Mouse (Mus musculus) megakaryocyte, embryonic 14.5 days (primary cell): ENCODE measurements at regions not wholly inside any gene's neighbourhood (a gene's known extent, or its start where the extent isn't known, plus 50 kb on each side); places are given as distances from the start of the nearest gene placed in this dataset.

Experiments
- H3K27me3 ChIP-seq: replicated peaks from 2 replicates; pipeline ENCODE3; 2012; ENCODE audit warnings: inconsistent platforms
- H3K36me3 ChIP-seq: replicated peaks from 2 replicates; pipeline ENCODE3; 2012; ENCODE audit warnings: low read length, inconsistent platforms, mixed read lengths
- H3K4me1 ChIP-seq: 2 replicates; pipeline ENCODE4 v1.6.1; 2012; ENCODE audit warnings: inconsistent platforms
- H3K4me3 ChIP-seq: replicated peaks from 2 replicates; pipeline ENCODE3; 2012; ENCODE audit warnings: moderate library complexity, mild to moderate bottlenecking, inconsistent platforms
- H3K9me3 ChIP-seq: 2 replicates; pipeline ENCODE4 v1.6.1; 2012; ENCODE audit warnings: inconsistent platforms
- FLI1 ChIP-seq: IDR thresholded peaks from 2 replicates; pipeline ENCODE4 v1.6.1; 2012; ENCODE audit warnings: low read length, inconsistent platforms, mixed read lengths
- GATA1 ChIP-seq: IDR thresholded peaks from 3 replicates; pipeline ENCODE4 v1.6.1; 2012; ENCODE audit warnings: mixed read lengths, low read length, inconsistent platforms, borderline replicate concordance

DNA sequence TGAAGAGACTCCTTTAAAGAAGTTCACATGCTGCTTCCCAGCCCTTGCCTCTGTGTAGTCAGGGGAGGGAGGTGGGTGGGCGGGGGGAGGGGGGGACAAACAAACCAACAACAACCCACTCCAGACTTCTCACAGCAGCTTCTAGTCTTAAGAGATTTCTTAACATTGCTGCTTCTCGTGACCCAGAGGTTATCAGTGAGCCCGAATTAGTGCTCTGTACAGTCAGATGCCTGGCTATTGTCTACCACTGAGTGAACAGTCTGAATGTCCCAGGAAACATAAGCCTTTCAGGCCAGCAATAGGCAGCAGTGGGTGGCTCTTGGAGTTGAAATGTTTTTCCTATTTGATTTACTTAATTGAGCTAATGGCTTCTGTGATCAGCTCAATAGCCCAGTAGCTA, 202.2 kb upstream of the Nrp1 start:
- H3K27me3 ChIP-seq, result peaks cover 8% of the 10 kb centered on the region
- no peaks in the 10 kb centered on the region for H3K36me3 ChIP-seq
- no peaks in the 10 kb centered on the region for H3K4me1 ChIP-seq
- H3K9me3 ChIP-seq, result no peaks in the 10 kb centered on the region
- H3K4me3 ChIP-seq, result no peak overlapping the region
- no peak for TF ChIP-seq FLI1
- no peak for TF ChIP-seq GATA1

DNA sequence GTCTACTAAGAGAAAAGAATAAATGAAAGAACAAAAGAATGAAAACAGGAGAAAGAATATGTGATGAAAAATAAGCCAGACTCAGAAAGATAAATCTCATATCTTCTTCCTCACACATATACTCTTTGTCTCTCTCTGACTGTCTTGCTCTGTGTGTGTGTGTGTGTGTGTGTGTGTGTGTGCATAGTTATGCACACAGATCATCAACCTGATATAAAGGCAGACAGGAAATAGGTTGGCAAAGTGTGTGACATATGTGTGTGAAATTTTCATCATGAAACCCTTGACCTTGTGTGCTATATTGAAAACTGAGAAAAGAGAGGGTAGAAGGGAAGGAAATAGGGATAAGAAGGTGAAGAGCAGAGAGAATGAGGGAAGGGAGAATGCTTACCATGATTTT, 195.5 kb upstream of the Nrp1 start:
- no peak overlapping the region for H3K4me3 ChIP-seq
- no peaks in the 10 kb centered on the region for H3K36me3 ChIP-seq
- H3K27me3 ChIP-seq, result peaks cover 13% of the 10 kb centered on the region
- TF ChIP-seq GATA1, result no peak
- no peak for TF ChIP-seq FLI1
- no peaks in the 10 kb centered on the region for H3K9me3 ChIP-seq
- peaks cover 3% of the 10 kb centered on the region; the same call in 1 of the 2 replicates for H3K4me1 ChIP-seq

DNA sequence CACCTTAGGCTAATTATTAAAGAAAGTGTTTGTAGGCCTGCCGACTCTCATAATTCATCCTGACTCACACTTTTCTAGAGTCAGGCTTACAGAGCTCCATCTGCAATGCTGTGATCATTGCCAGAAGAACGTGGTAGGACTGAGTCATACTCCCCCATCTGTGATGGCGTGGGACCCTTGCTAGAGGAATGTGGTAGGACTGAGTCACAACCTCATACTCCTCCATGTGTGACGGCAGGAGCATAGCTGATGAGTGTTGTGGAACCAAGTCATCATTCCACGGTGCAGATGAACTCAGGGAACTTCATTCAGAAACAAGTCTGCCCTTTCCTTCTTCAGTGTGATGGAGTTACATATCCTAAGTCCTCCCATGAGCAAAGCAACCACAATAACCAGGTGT, 193.4 kb upstream of the Nrp1 start:
- no peak for TF ChIP-seq FLI1
- TF ChIP-seq GATA1, result no peak

DNA sequence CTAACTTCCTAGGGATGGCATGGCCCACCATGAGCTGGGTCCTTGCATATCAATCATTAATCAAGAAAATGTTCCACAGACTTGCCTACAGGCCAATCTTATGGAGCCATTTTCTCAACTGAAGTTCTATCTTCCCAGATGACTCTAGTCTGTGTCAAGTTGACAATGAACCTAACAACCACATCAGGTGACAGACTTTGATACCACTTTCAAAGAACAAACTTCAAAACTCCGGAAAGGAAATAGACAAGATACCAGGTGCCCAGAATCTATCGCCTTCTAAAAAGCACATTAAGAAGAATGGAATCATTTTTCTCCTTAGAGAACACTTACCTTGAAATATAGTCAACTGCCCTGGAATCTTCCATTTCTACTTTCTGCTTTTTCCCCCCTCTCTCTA, 192.8 kb upstream of the Nrp1 start:
- H3K9me3 ChIP-seq, result no peaks in the 10 kb centered on the region
- no peaks in the 10 kb centered on the region for H3K36me3 ChIP-seq
- TF ChIP-seq GATA1 (no peak), FLI1 (no peak)
- peaks cover 6% of the 10 kb centered on the region; the same call in 1 of the 2 replicates for H3K4me1 ChIP-seq
- no peak overlapping the region for H3K4me3 ChIP-seq
- peaks cover 13% of the 10 kb centered on the region for H3K27me3 ChIP-seq

More for the DNA sequence above, 193.4 kb upstream of the Nrp1 start:
- Histone ChIP-seq H3K27me3 (peaks cover 13% of the 10 kb centered on the region), H3K9me3 (no peaks in the 10 kb centered on the region), H3K4me1 (peaks cover 6% of the 10 kb centered on the region; the same call in 1 of the 2 replicates), H3K36me3 (no peaks in the 10 kb centered on the region), H3K4me3 (no peak overlapping the region)

DNA sequence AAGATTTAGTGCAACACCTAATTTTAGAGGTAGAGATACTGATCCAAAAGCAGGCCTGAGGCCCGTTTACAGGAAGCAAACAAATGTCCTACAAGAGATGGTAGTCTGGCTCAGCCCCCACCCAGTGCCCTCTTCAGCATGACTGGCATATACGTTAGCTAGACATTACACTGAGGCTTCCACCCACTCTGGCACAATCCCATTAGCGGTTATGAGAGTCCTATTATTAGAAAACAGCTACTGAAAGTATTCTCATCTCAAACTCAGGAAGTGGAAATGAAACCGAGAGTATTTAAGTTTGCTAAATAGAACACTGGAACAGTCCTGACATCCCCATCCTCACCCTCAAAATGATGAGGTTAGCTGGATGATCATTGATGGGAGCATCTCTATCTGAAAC, 192.3 kb upstream of the Nrp1 start:
- Histone ChIP-seq H3K27me3 (peaks cover 13% of the 10 kb centered on the region), H3K9me3 (no peaks in the 10 kb centered on the region), H3K36me3 (no peaks in the 10 kb centered on the region), H3K4me3 (no peak overlapping the region), H3K4me1 (peaks cover 8% of the 10 kb centered on the region; the same call in 1 of the 2 replicates)
- TF ChIP-seq GATA1 (no peak), FLI1 (no peak)

DNA sequence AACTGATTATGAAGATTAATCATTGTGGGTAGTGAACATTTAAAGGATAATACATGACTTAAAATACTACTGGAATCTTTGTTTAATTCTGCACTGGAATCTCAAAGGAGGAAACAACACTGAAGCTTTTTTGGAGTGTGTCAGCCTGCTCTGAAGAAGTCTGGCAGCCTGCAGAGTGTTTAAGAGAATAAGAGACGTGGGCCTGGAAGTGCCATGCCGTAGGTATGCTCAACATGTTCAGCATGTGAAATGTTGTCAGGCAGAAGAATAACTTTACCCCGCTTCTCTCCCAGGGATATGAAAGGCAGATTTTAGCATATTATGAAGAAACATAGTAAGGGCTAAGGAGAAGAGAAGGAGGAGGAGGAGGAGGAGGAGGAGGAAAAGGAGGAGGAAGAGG, 189.6 kb upstream of the Nrp1 start:
- no peaks in the 10 kb centered on the region for H3K9me3 ChIP-seq
- peaks cover 6% of the 10 kb centered on the region for H3K27me3 ChIP-seq
- H3K4me1 ChIP-seq, result peaks cover 17% of the 10 kb centered on the region; the same call in 1 of the 2 replicates
- TF ChIP-seq GATA1 (no peak), FLI1 (no peak)
- no peak overlapping the region for H3K4me3 ChIP-seq
- H3K36me3 ChIP-seq, result no peaks in the 10 kb centered on the region

DNA sequence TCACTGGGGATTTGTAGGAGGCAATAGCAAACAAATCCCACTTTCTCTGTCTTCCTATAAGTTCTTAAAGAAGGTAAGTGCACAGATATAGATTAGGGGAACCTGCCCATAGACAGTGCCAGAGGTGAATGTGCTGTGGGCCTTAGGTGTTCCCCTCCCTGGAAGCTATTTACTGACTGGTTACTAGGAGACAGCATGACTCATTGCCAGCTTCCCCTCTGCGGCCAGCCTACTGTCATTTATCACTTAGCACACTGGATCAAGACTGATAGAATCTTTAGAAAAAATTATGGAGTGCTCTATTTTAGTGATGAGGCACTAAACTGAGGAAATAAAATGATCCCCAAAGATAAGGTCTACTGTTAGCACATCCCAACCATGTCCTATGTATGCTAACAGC, 187.3 kb upstream of the Nrp1 start:
- no peaks in the 10 kb centered on the region for H3K27me3 ChIP-seq
- peaks cover 15% of the 10 kb centered on the region; the same call in 1 of the 2 replicates for H3K4me1 ChIP-seq
- H3K4me3 ChIP-seq, result no peak overlapping the region
- H3K36me3 ChIP-seq, result no peaks in the 10 kb centered on the region
- no peaks in the 10 kb centered on the region for H3K9me3 ChIP-seq
- TF ChIP-seq FLI1, result no peak
- no peak for TF ChIP-seq GATA1

DNA sequence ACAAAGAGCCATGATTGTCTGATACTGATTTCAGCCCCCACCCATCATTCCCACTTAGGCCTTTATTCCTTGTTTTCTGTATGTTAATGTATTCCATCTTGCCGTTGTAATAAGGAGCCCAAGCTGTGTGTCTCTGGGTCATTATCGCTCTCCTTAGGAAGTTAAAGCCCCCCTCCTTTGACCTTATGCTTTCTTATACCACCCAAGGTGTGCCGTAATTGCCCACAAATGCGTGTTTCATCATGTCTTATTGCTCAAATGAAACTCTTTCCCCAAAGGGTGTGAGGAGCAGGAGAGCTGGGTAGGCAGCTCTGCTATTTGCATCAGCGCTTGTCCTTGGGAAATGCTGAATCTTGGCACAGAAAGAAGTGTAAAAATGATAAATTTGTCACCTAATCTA, 178.2 kb upstream of the Nrp1 start:
- H3K36me3 ChIP-seq, result no peaks in the 10 kb centered on the region
- H3K4me3 ChIP-seq, result no peak overlapping the region
- H3K4me1 ChIP-seq, result peaks cover 12% of the 10 kb centered on the region
- TF ChIP-seq GATA1, result no peak
- no peak for TF ChIP-seq FLI1
- 0 out of 2 replicates have a peak, but pooled peaks cover 3% of the 10 kb centered on the region for H3K9me3 ChIP-seq
- peaks cover 13% of the 10 kb centered on the region for H3K27me3 ChIP-seq

DNA sequence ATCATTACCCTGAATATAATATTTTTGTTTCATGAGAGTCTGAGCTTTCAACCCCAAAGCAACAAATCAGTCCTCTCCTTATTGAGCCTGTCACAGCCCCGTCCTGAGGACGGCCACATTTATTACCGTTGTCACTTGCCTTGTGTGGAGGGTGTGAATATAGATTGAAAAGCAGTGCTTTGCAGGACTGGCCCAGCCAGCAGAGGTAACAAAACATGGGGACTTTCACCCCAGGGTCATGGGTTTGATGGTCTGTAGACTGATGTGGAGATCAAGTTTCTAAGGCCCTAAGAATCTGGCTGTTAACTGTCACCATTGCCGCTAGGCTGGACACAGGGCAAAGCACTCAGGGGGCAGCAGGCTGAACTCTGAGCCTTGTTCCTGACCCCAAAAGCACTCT, 175.3 kb upstream of the Nrp1 start:
- TF ChIP-seq GATA1 (no peak), FLI1 (no peak)
- Histone ChIP-seq H3K36me3 (no peaks in the 10 kb centered on the region), H3K4me1 (peaks cover 12% of the 10 kb centered on the region), H3K4me3 (no peak overlapping the region), H3K27me3 (peaks cover 18% of the 10 kb centered on the region), H3K9me3 (0 out of 2 replicates have a peak, but pooled peaks cover 3% of the 10 kb centered on the region)

DNA sequence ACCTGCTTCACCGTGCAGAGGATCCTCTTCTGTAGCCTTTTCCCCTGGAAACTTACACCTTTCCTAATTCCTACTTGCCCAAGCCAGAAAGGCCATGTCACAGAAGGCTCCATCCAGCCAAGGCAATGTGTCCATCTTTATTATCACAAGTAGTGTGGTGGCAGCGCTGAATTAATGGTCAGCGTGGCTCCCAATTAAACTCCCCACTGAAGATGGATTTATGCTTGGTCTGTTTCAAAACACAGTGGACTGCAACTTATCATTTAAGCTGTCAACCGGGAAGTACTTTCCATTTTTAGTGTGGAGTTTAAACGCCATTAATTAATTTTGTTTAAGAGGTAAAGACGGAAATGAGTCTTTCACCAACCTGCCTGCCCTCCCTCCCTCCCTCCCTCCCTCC, 170.1 kb upstream of the Nrp1 start:
- H3K4me3 ChIP-seq, result no peak overlapping the region
- peaks cover 18% of the 10 kb centered on the region for H3K27me3 ChIP-seq
- H3K9me3 ChIP-seq, result no peaks in the 10 kb centered on the region
- no peaks in the 10 kb centered on the region for H3K36me3 ChIP-seq
- TF ChIP-seq GATA1 (no peak), FLI1 (no peak)
- peaks cover 9% of the 10 kb centered on the region for H3K4me1 ChIP-seq
